Comparison of ENCODE assay signal across 24 mouse cellular contexts in the genomic region with DNA sequence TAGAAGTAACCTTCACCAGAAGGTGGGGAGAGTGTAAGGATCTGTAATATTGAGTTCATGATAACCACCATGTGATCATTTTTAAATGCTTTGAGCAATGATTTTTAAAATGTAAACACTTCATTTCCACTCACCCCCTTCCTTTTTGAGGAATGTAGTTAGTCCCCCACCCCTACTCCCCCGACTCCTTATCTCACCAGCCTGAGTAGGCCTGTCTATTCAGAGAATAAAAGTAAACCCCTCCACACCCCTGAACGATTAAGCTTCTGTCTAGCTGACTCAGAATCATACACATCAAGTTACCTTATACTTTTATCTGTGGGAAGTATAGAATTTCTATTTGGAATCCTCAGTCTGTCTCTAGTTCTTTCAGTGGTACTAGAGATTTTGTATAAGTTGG.
"Had no signal": no experiment of that assay in that cellular context is flagged by ENCODE, and none has a peak within 500 bp of the region (broad histone marks: within the 10 kb centered on the region; RNA-seq: fewer than 3 reads in every experiment).

No protein-coding gene starts in this region.

- H3K36me3 ChIP-seq: hindbrain, embryonic 12.5 days; limb, embryonic 10.5 days; limb, embryonic 12.5 days had no signal

- H3K9me3 ChIP-seq: heart, embryonic 10.5 days; limb, embryonic 10.5 days had no signal

- H3K27ac ChIP-seq: gastrocnemius, adult 2 months; heart, embryonic 10.5 days; hindbrain, embryonic 10.5 days; hindbrain, embryonic 12.5 days; hindbrain, embryonic 14.5 days; layer of hippocampus, adult 2 months; left cerebral cortex, adult 2 months; limb, embryonic 10.5 days; limb, embryonic 12.5 days had no signal

- ATAC-seq: hindbrain, embryonic 16.5 days; inflammation-experienced regulatory T-cells, adult 6 months; intestine, postnatal 0 days had no signal

- H3K4me1 ChIP-seq: hindbrain, embryonic 10.5 days had no signal

- H3K4me3 ChIP-seq: gastrocnemius, adult 2 months; heart, embryonic 10.5 days; heart, embryonic 12.5 days; hindbrain, embryonic 10.5 days; hindbrain, embryonic 12.5 days; layer of hippocampus, adult 2 months; left cerebral cortex, adult 2 months; limb, embryonic 10.5 days; limb, embryonic 12.5 days had no signal

- H3K4me2 ChIP-seq: heart, embryonic 12.5 days; hindbrain, embryonic 12.5 days; hindbrain, embryonic 14.5 days; limb, embryonic 12.5 days had no signal

- DNase-seq: gastrocnemius, adult 2 months; gastrocnemius, postnatal 10 days; gastrocnemius, postnatal 25 days; heart, adult 18-20 months; heart, postnatal 10 days; heart, postnatal 4 days; kidney, adult 18-20 months; kidney, adult 8-10 months; kidney, postnatal 10 days; kidney, postnatal 25 days; kidney, postnatal 4 days; liver had no signal

- H3K27me3 ChIP-seq: heart, embryonic 12.5 days; hindbrain, embryonic 12.5 days; limb, embryonic 12.5 days had no signal

- H3K9ac ChIP-seq: heart, embryonic 12.5 days; hindbrain, embryonic 12.5 days; hindbrain, embryonic 14.5 days; limb, embryonic 12.5 days had no signal
